Mouse (Mus musculus): ENCODE data around the gene Mdga2.

- TF ChIP-seq POLR2A (IDR thresholded peaks at IDR 0.05; ENCODE audit: low read depth, low read length) (no peak), CTCF (IDR thresholded peaks at IDR 0.05; ENCODE audit: extremely low read depth, insufficient read length, insufficient replicate concordance, low read depth, low read length) (no peak)
These were observed 666.0 kb downstream of the Mdga2 start for GRCm38 (mm10) chr12:66556178-66556820.

Measured in small intestine, adult 2 months (tissue).